ENCODE assay signal across 8 mouse cellular contexts in genomic region chr17:37049570-37050310, GRCm38 (mm10). TPM values are rescaled to one million over a fixed set of nuclear protein-coding genes. Genes with fewer than 3 reads are reported as not detected.
DNase-seq lines count a peak whose midpoint lies in the region; ATAC-seq and TF ChIP-seq lines count a peak whose summit lies in the region.

No protein-coding gene starts in this region.

- no peaks in the 10 kb centered on the region for H3K27me3 ChIP-seq in cerebellum, adult 2 months (ENCODE audit: control insufficient read depth, insufficient read depth, low read length)

- 1% methylated on average over 39 of the region's 39 CpGs for WGBS in cerebellum, adult 2 months
- WGBS in lung, adult 2 months = 24% methylated on average over 39 of the region's 39 CpGs

- peaks cover 15% of the 10 kb centered on the region for H3K4me1 ChIP-seq in cerebellum, adult 2 months (ENCODE audit: control insufficient read depth, insufficient read depth, low read length)
- peaks cover 8% of the 10 kb centered on the region; the same call in 1 of the 2 replicates for H3K4me1 ChIP-seq in lung, adult 2 months (ENCODE audit: control insufficient read depth, insufficient read depth, low read length)

- peak overlapping the region; percentile 95 for H3K27ac ChIP-seq in cerebellum, adult 2 months (ENCODE audit: insufficient read depth, low read length)
- peak overlapping the region; percentile 96 for H3K27ac ChIP-seq in layer of hippocampus, adult 2 months

- TF ChIP-seq CTCF in cerebellum, adult 2 months (IDR thresholded peaks at IDR 0.05; ENCODE audit: borderline replicate concordance, insufficient read depth, low read depth, low read length) = peak; percentile 60; the same call in 1 of the 2 replicates
- TF ChIP-seq CTCF in layer of hippocampus, adult 2 months (conservative IDR thresholded peaks at IDR 0.05) = peak; percentile 88
- 0 out of 2 replicates have a peak, but pooled peaks have one; percentile 8 for TF ChIP-seq CTCF in lung, adult 2 months (IDR thresholded peaks at IDR 0.05; ENCODE audit: insufficient read depth, low read length)

- ATAC-seq in neutrophil, adult 5-6 weeks (ENCODE audit: extremely low read depth, insufficient number of reproducible peaks, low FRiP score, poor library complexity, severe bottlenecking) = 0 out of 2 replicates have a peak, but pooled peaks have one; percentile 14

- no peak for TF ChIP-seq POLR2A in cerebellum, adult 2 months (IDR thresholded peaks at IDR 0.05; ENCODE audit: borderline replicate concordance, insufficient read depth, low read length)
- TF ChIP-seq POLR2A in lung, adult 2 months (IDR thresholded peaks at IDR 0.05; ENCODE audit: borderline replicate concordance, extremely low read depth, low read depth, low read length) = no peak

- peak overlapping the region; percentile 82 for H3K4me3 ChIP-seq in cerebellum, adult 2 months (replicated peaks; ENCODE audit: insufficient read depth, low read depth, low read length)
- peak overlapping the region; percentile 89 for H3K4me3 ChIP-seq in layer of hippocampus, adult 2 months
- H3K4me3 ChIP-seq in lung, adult 2 months (replicated peaks; ENCODE audit: extremely low read depth, low read depth, low read length) = peak overlapping the region; percentile 50

- intact Hi-C loops in heart, postnatal 36 days (cut with DNase I) = loop anchor here (5.0 kb wide), 2 partner anchors 152 to 207 kb away; partner anchors contain the start of gene Trim31

- peak; percentile 49 for DNase-seq in CD4-positive helper T cell, adult 2 months (ENCODE audit: low read depth, low spot score)
- peak; percentile 85 to 90 for DNase-seq in cerebellum, adult 2 months
- DNase-seq in forelimb bud, embryonic 11.5 days (ENCODE audit: low read depth, low spot score) = peak; percentile 52
- DNase-seq in heart, postnatal 36 days = peak; percentile 66 to 80
- DNase-seq in layer of hippocampus, adult 2 months (ENCODE audit: low spot score in 2 of 2) = peak; percentile 66 to 81
- DNase-seq in lung, adult 2 months = peak; percentile 70
- DNase-seq in thymus, postnatal 25 days = peak; percentile 62

RNA-seq across cellular contexts. Expression of gene Gabbr1, which starts 4.0 kb away (rescaled TPM):
- 403 and 405 TPM in 2 replicates for polyA plus RNA-seq in cerebellum, adult 2 months (2012; rRNA removed)
- 1 to 10 TPM; 8.6 to 9.4 TPM for total RNA-seq in heart, postnatal 36 days (2021)
- 100 to 1,000 TPM; 682 to 738 TPM for total RNA-seq in layer of hippocampus, adult 2 months (2021)
- 38.0 and 46.1 TPM in 2 replicates for polyA plus RNA-seq in lung, adult 2 months (2012; rRNA removed)
- 34.7 and 38.2 TPM in 2 replicates for total RNA-seq in neutrophil, adult 5-6 weeks (2017)

RNA-seq across cellular contexts. Expression of gene Mog, which starts 26.5 kb away (rescaled TPM):
- polyA plus RNA-seq in cerebellum, adult 2 months (2012; rRNA removed) = 145 and 178 TPM in 2 replicates
- total RNA-seq in heart, postnatal 36 days (2021) = not detected
- total RNA-seq in layer of hippocampus, adult 2 months (2021) = 10 to 100 TPM; 42.6 to 45.6 TPM
- polyA plus RNA-seq in lung, adult 2 months (2012; rRNA removed) = not detected in 2 replicates
- not detected in 2 replicates for total RNA-seq in neutrophil, adult 5-6 weeks (2017)

RNA-seq across cellular contexts. Expression of gene Olfr90, which starts 38.6 kb away (rescaled TPM):
- polyA plus RNA-seq in cerebellum, adult 2 months (2012; rRNA removed) = not detected in 2 replicates
- not detected for total RNA-seq in heart, postnatal 36 days (2021)
- not detected for total RNA-seq in layer of hippocampus, adult 2 months (2021)
- not detected in 2 replicates for polyA plus RNA-seq in lung, adult 2 months (2012; rRNA removed)
- total RNA-seq in neutrophil, adult 5-6 weeks (2017) = 0.12 TPM in 1 of 2 replicates, not detected in the other

RNA-seq across cellular contexts. Expression of gene Olfr91, which starts 48.3 kb away (rescaled TPM):
- not detected in 2 replicates for polyA plus RNA-seq in cerebellum, adult 2 months (2012; rRNA removed)
- not detected for total RNA-seq in heart, postnatal 36 days (2021)
- total RNA-seq in layer of hippocampus, adult 2 months (2021) = not detected
- not detected in 2 replicates for polyA plus RNA-seq in lung, adult 2 months (2012; rRNA removed)
- total RNA-seq in neutrophil, adult 5-6 weeks (2017) = not detected in 2 replicates

RNA-seq across cellular contexts. Expression of gene Zfp57, which starts 48.8 kb away (rescaled TPM):
- polyA plus RNA-seq in cerebellum, adult 2 months (2012; rRNA removed) = 10.3 and 12.0 TPM in 2 replicates
- total RNA-seq in heart, postnatal 36 days (2021) = 1 to 10 TPM; 1.0 to 1.8 TPM
- 10 to 100 TPM; 15.0 to 15.8 TPM for total RNA-seq in layer of hippocampus, adult 2 months (2021)
- 12.8 and 21.6 TPM in 2 replicates for polyA plus RNA-seq in lung, adult 2 months (2012; rRNA removed)
- total RNA-seq in neutrophil, adult 5-6 weeks (2017) = not detected in 2 replicates

Comparison
In these comparisons a context has a peak if more than half of its experiments do, and no peak if none do; other contexts are left out.
1. Peak in every context shown above with its lines: DNase-seq, ATAC-seq, H3K4me3 ChIP-seq and H3K27ac ChIP-seq.
2. CTCF ChIP-seq: peak in every context shown above with its lines; median percentile 88 in layer of hippocampus, adult 2 months; 60 in cerebellum, adult 2 months; 8 in lung, adult 2 months.
3. RNA of gene Gabbr1, which starts 4.0 kb away (total RNA-seq): 682 to 738 TPM in layer of hippocampus, adult 2 months; 34.7 to 38.2 TPM in neutrophil, adult 5-6 weeks and 8.6 to 9.4 TPM in heart, postnatal 36 days; every median in the first group is over 10 times any median in the second.
4. RNA of gene Mog, which starts 26.5 kb away (total RNA-seq): 42.6 to 45.6 TPM in layer of hippocampus, adult 2 months; not detected in heart, postnatal 36 days and not detected in neutrophil, adult 5-6 weeks; every median in the first group is over 10 times any median in the second.